Mouse (Mus musculus) adrenal gland, postnatal 4 days (tissue): ENCODE measurements around the gene Med12. TPM values are rescaled to one million over a fixed set of nuclear protein-coding genes. Genes with fewer than 3 reads are reported as not detected.
A peak's percentile ranks its signal among the peaks of the same experiment; 100 is the strongest.

ENCODE experiments used
- DNase-seq, 2 experiments: peaks; one replicate each; pipeline ENCODE4 v3.0.0; 2021 to 2022; ENCODE audit warnings: low spot score in 2 of 2, mixed read lengths in 2 of 2
- long read RNA-seq, 2 experiments: library from polyadenylated mRNA; stranded (forward); transcript quantifications; one replicate each; pipeline ENCODE4 v2.0.0; 2021
- total RNA-seq, 2 experiments: library from RNA; stranded (reverse); gene quantifications; 2 replicates each; pipeline ENCODE4 v1.2.3; 2021

Med12 gene
- total RNA-seq: 10 to 100 TPM; 43.6 to 48.7 TPM
- long read RNA-seq, experiment 1, partial matches to known transcripts: 4 of 5 reads
- long read RNA-seq, experiment 1, other reads (novel, unspliced or antisense): 1 of 5 reads
- long read RNA-seq, experiment 2, partial matches to known transcripts: 3 of 5 reads
- long read RNA-seq, experiment 2, other reads (novel, unspliced or antisense): 2 of 5 reads

DNA sequence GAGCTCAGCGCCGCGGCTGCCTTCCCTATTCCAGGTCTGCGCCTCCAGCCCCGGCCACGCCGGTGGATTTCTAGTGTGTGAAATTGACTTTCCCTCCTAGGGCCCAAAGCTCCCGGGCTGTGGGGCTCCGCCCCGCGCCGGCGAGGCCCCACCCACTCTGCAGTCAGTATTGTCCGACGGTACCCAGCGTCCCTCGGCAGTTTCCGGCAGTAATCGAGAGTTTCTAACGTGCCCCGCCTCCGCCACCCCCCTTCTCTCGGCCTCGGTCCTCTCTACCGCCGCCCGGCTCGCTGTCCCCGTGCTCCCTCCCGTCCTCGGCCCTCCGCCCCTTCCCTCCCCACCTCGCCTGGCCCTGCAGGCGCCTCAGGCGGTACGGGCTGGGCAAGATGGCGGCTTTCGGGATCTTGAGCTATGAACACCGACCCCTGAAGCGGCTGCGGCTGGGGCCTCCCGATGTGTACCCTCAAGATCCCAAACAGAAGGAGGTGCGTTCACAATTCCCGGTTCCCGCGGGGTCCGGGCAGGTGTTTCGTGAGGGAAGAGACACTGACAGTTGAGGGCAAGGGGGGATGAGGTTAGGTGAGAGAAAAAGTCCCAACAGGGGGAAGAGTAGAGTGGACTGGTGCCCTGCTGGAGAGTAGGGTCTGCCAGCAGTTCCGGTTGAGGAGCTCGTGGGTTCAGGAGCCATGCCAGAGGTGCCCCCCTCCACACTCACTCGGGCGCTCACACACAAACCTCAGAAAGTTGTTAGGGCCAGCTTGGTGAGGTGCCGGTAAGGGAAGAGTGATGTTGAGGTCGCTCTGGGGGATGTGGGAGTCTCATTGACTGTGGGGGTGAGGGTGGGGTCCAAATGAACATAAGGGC, at the start of gene Med12:
Med12 (plus strand) TSS at position 156 of the 864 bp plus-strand sequence.
- DNase-seq: peak; percentile 57 to 70

DNA sequence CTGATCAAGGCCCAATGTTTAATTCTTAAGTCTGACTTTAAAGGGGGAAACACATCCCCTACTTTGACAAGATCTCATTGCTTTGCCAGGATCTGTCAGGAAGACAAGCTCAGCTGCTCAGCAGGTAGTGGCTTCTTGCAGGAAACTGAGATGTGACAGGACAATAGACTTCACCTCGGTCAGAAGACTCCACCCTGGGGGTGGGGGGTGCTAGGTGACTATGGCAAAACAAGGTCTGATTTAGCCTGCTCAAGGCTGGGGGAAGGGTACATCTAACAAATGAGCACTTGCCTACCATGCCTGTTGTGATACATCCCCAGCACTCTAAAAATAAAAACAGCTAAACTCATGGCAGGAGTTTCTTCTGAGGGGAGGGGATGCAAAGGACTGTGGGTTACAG, 28.8 kb upstream of the Med12 start:
- no peak for DNase-seq

DNA sequence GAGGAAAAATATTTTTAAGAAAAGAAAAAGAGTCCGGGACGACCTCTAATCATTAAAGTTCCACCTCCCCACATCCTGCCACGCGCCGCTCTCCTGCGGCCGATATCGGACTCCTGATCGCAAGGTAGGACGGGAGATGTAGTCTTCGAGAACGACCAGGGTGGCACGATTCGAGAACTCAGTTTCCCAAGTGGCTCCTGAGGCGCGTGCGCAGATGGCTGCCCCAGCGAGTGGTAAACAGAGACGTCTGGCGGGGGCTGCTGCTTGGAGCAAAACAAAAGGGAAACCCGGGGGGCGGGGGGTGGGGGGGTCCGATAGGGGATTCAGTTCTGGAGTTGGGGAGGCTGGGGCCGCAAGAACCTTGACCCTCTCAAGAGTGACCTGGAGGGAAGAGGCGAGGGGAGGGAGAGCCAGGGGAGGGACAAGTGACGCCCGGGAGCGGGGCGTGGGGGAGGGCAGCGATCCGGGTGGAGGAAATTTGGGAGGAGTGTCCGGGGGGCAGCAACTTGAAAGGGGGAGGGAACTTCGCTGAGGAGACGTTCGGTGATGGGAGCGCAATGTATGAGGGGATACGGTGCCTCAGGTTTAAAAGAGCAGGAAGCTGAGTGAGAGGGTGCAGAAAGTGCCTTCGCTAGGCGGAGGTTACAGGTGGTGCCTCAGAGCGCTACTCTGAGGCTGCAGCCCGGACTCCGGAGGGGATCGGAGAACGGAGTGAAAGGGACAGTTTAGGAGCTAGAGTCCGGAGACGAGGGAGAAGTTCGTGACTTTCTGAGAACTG, 19.7 kb upstream of the Med12 start, which contains the start of gene Foxo4:
Foxo4 (plus strand) TSS at position 577 of the 778 bp plus-strand sequence.
- peak; percentile 44 to 66 for DNase-seq

DNA sequence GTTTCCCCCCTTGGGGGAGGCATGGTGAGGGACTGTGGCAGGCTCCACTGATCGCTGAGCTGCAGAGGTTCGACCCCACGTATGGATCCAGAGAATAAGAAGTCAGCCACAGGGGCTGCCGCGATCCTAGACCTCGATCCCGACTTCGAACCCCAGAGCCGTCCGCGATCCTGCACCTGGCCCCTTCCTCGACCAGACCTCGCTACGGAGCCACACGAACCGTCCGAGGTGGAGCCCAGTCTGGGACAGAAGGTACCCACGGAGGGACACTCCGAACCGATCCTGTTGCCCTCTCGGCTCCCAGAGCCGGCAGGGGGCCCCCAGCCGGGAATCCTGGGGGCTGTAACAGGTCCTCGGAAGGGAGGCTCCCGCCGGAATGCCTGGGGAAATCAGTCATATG, 19.1 kb upstream of the Med12 start:
- DNase-seq: no peak

DNA sequence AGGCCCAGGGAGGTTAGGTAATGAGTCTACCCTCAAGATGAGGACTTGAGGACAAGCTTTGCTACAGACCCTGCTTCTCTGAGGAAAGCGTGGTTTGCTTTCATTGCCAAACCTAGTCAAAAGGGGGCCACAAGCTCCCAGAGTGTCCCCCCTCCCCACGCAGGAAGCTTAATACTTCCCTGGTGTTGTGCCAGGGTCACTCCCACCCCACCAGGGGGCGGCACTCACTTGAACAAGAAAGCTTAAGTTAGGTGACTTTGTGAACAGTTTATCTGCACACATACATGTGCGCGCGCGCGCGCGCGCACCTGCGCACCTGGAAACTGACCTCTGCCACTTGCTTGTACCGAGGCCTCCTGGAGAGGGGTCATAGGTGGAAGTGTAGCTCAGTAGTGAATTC, 17.2 kb upstream of the Med12 start:
- DNase-seq: no peak

DNA sequence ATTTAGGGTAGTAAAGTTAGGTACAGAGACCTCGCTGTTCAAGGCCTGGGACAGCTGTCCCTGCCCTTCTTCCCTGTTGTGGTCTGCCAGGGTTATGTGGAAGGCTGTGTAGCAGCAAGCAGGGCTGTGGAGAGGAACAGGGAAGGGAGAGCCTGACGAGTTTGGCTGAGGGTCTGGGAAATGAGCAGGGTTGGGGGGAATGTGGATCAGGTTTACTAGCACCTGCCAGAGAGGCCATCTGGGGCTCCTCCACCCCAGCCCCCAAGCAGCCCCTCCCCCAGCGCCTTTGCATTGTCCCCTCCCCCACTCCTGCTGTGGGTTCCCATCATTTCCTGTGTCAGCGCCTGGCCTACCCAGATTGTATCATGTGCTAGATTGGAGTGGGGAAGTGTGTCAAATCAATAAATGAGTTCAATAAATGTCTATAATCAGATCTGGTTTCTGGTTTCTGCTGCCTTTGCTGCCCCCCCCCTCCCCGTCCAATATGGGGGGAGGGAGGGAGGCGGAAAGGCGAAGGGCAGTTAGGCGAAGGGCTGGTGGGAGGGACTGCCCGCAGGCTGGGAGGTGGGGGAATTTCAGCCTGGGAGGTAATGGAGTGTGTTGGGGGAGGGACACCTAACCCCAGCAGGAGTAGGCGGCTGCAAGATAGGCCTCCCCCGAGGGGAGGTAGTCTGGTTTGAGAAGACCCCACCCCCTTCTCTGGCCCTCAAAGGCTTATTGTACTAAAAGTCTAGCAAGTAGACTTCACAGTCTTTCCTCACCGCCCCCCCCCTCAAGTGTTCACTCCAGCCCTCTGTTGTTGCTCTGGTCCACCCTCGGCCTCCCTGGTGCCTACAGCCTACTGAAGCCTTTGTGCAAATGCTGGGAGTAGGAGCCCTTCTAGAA, 13.1 kb upstream of the Med12 start:
- no peak for DNase-seq

DNA sequence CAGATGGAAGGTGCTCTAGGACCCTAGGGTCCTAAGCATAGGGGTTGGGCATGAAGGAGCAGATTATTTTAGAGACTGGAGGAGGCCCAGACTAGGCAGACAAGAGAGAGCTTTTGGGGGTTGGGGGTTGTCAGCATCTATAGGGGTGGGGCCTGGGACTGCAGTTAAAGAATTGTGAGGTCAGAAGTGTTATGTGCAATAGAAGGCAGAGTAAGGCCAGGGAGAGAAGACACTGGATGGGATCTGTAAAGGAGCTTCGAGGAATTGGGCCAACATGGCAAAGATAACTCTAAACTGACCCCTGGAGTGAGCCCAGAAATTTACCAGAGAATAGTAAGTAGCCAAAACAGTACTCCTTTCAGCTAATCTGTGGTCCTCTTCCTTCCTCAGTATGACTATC, 9.9 kb upstream of the Med12 start, which contains the start of gene Gm614:
Gm614 (minus strand) TSS at position 101 of the 400 bp plus-strand sequence.
- no peak for DNase-seq

DNA sequence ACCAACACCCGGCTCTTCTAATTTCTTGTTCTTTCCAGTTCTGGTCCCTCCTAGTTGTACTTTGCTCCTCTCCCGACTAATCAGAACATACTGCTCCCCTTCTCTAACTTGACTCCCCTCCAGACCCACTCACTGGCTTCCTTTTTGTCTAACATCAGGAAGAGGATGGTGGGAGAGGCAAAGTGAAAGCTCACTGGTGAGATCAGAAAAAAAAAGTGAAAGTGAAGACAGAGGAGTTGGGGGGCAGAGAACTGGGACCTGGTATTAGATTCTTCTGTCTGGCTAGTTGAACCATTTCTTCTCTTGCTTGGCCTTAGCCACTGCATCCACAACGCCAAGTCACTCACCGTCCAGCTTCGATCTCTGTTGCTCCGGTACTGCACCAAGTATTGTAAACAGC, 7.2 kb upstream of the Med12 start:
- no peak for DNase-seq

DNA sequence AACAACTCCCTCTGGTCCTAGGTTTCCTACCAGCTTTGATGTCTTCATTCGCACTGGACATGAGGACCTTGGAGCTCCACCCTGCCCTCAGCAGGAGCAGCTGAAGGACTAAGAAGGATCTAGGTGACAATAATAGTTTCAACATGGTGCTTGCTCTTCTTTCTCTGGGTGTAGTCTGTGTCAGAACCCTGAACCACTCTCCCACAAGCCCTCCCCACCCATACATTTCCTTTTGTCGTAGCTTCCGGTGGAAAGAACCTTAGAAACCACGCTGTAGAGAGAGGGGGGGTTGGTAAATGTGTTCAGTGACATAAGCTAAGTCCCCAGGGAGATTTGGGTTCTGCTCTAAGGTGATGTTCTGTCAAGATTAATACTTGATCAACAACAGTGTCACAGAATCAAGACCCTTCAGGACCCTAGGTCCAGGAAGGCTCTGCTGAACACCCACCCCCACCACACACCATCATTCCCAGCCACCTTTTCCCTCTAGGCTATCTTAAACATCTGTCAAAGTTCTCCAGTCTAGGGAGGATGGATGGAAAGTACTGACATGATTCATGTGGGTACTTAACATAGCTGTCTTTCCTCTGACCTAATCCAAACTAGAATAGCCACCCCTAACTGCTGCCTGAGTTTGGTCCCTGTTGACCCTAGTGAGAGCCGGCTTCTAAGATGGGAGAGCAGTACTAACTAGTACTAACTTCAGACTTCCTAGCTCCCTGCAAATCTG, 5.6 kb upstream of the Med12 start, which contains the start of gene Il2rg:
Il2rg (minus strand) TSS at position 231 of the 730 bp plus-strand sequence.
- no peak for DNase-seq

DNA sequence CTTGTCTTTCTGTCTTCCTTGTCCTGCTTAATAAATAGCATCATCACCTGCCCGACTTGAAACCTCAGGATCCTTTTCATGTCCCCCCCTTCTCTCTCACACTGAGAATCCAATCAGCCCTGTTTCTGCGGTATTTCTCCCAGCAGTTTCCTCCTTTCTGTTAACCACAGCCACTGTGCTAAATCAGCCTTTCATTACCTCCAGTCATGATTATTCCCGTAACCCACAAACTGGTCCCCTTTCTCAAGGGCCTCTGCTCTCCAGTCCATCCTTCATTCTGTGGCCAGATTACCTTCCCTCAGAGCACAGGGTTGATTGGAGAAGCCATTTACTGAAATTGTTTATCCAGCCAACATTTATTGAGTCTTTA, 5.1 kb upstream of the Med12 start, which contains the start of gene Gm20489:
Gm20489 (minus strand) TSS at position 269 of the 370 bp plus-strand sequence.
- no peak for DNase-seq

DNA sequence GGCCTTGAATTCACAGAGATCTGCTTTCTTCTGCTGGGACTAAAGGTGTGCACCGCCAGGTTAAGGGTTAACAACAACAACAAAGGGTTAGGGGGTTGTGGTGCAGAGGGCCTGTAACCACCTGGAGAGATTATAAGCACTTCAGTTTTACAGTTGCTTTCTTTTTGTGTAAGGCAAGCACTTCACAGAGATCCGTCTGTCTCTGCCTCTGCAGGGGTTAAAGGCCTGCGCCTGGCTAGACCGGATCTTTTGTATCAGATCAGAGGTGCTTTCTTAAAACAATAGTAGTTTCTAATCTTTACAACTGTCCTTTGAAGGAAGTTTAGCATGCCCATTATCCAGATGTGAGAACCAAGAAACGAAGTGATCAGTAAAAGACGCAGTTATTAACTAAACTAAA, 420 bp upstream of the Med12 start:
- DNase-seq: no peak

DNA sequence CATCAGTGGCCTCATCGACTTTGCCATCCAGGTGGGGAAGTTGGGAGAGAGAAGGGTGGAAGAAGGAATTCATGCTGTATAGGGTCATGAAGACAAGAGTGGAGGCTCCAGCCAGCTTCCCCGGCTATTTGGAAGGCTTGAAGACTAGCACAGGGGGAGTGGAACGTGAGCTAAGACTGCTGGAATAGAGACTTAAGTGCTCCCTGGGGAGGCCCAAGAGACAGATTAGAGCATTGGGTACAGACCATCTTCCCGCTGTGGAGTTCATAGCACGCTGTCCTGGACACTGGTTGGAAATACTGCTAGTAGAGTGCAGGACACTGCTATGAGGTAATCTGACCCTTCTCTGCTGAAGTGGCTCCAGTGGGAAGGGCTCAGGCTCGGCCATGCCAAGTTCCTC, 9.0 kb downstream of the Med12 start:
- DNase-seq: no peak

DNA sequence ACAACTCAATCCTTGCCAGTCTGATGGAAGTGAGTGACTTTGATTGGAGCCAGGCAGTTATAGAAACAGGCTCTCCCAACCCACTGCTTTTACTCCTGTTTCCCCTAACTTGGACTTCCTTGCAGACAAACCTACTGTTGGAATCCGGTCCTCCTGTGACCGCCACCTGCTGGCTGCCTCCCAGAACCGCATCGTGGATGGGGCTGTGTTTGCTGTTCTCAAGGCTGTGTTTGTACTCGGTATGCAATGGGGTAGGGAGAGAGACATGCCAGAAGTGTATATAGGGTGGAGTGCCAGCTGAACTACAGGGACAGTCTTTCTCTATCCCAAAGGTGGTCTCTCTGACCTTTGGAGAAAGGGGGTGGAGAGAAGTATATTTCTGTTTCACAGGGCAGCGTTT, 11.7 kb downstream of the Med12 start:
- peak in 1 of 2 experiments; percentile 10 for DNase-seq

DNA sequence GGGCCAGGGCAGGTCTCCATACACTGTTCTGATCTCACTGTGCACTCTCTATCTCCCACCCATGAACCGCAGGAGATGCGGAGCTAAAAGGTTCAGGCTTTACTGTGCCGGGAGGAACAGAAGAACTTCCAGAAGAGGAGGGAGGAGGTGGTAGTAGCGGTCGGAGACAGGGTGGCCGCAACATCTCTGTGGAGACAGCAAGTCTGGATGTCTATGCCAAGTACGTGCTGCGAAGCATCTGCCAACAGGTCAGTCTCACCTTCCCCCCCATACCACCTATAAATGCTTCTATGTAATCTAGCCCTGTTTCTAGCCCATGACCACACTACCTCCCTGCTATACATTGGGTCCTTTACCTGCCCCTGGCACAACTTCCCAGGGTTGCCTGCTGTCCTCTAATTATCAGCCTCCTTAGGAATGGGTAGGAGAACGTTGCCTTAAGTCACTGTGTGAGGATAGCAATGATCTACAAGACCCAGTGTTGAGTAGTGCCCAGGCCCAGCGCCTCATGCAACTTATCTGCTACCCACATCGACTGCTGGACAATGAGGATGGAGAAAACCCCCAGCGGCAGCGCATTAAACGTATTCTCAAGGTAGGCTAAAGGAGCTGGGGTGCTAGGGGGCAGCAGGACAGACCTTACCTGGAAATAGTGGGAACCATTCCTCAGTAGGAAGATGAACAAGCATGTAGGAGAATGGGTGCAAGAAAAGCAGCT, 12.3 kb downstream of the Med12 start:
- no peak for DNase-seq

DNA sequence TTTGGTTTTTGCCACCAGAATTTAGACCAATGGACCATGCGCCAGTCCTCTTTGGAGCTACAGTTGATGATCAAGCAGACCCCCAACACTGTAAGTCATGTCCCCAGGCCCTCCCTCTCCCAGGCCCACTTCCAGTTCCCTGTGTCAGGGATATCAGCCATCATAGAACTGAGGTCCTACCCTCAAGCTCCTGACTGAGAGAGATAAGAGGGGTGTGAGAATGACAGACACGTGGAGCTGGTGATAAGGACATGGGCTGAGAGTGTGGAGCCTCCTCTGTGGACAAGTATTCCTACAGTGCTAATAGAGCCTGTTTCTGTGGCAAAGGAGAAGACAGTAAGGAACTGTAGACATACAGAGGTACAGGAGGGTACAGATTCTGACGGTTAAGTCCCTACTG, 13.7 kb downstream of the Med12 start:
- no peak for DNase-seq

DNA sequence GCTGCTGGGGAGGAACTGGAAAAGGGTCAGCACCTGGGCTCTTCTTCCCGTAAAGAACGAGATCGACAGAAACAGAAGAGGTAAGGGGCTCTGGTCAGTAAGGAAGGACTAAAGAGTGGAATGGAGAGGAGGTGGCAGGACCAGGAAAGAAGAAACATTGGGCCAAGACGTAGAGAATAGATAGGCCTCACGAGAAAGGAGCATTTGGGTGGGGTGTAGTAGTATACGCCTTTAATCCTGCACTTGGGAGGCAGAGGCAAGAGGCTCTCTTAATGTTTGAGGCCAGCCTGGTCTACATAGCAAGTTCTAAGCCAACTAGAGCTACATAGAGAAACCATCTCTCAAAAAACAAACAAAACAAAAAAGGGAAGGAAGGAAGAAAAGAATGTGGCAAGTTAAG, 14.6 kb downstream of the Med12 start:
- no peak for DNase-seq

DNA sequence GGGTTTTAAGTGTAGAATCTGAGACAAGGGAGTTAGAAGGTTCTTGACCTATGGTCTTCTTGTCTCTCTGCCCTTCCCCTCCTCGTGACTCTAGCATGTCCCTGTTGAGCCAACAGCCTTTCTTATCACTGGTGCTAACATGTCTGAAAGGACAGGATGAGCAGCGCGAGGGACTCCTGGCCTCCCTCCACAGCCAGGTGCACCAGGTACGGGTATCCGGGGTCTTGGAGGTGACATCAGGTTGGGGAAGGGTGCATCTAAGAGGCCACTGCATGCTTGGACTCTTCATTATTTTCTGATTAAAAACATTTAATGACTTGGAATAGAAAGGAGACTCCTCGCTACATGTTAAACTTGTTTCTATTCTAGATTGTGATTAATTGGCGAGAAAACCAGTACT, 15.2 kb downstream of the Med12 start:
- no peak for DNase-seq

DNA sequence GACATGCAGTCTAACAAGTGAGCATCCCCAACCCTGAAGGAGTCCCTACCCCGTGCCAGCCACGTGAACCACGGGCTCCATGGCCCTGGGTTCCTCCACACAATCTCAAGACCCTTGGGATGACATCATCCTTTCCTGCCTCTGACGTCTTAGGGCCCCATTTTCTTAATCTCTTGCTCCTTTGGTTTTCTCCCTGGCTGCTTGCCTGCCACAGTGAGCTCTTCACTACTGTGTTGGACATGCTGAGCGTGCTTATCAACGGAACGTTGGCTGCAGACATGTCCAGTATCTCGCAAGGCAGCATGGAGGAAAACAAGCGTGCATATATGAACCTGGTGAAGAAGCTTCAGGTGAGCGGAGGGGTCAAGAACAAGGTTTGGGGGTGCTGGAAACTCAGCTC, 16.3 kb downstream of the Med12 start:
- DNase-seq: no peak

DNA sequence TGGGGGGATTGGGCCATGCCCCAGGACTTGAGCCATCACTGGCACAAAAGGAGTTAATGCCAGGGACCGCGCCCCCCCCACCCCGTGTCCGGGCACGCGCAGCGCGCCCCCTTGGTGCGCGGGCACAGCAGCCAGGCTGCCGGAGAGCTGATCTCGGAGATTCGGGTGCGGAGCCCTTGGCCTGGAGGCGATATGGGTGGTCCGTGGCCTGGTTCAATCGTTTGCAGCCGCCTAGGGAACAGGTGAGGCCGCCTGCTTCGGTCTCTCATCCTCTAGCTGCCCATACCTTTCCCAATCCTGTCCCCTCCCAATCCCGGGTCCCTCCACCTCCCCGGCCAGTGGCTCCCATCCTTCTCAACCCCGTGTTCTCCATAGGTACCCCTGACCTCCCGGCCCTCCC, 25.2 kb downstream of the Med12 start, which contains the start of gene Nlgn3:
Nlgn3 (plus strand) TSS at position 114 of the 400 bp plus-strand sequence.
- peak in 1 of 2 experiments; percentile 4 for DNase-seq
